Comparison of ENCODE assay signal across 9 mouse cellular contexts in genomic region chr6:85369181-85369860, GRCm38 (mm10). TPM values are rescaled to one million over a fixed set of nuclear protein-coding genes. Genes with fewer than 3 reads are reported as not detected.
DNase-seq lines count a peak whose midpoint lies in the region; ATAC-seq and TF ChIP-seq lines count a peak whose summit lies in the region.
"Had no signal": no experiment of that assay in that cellular context is flagged by ENCODE, and none has a peak within 500 bp of the region (broad histone marks: within the 10 kb centered on the region; RNA-seq: fewer than 3 reads in every experiment).

No protein-coding gene starts in this region.

- ATAC-seq in hematopoietic stem cell, adult 5-6 weeks (replicated peaks in 1 of 2; ENCODE audit: insufficient read depth in 1 of 2, low FRiP score in 2 of 2, low TSS enrichment in 1 of 2, low read depth in 1 of 2, poor library complexity in 2 of 2, severe bottlenecking in 2 of 2): peak; percentile 70 to 74
- no peak for ATAC-seq in inflammation-experienced regulatory T-cells, adult 6 months

- no peak for TF ChIP-seq CTCF in gastrocnemius, adult 2 months (IDR thresholded peaks at IDR 0.05)

- peak overlapping the region; percentile 52 for H3K4me3 ChIP-seq in gastrocnemius, adult 2 months
- H3K4me3 ChIP-seq: midbrain, embryonic 12.5 days had no signal

- intact Hi-C loops in gastrocnemius, adult 2 months (cut with DNase I): no loop called here

- peak; percentile 14 to 26 for DNase-seq in spleen, postnatal 36 days (ENCODE audit: low spot score in 2 of 2)
- DNase-seq in spleen, postnatal 14 days (ENCODE audit: low spot score in 2 of 2): no peak
- DNase-seq in gastrocnemius, adult 2 months: peak; percentile 86
- DNase-seq in lung, postnatal 25 days (ENCODE audit: low spot score): peak; percentile 64
- no peak for DNase-seq in retina, embryonic 14.5 days (ENCODE audit: low spot score)
- DNase-seq in left cerebral cortex, adult 11 months (ENCODE audit: low spot score): no peak

- H3K27ac ChIP-seq in gastrocnemius, adult 2 months: peak overlapping the region; percentile 92
- H3K27ac ChIP-seq: midbrain, embryonic 12.5 days had no signal

RNA-seq across cellular contexts. Expression of gene Rab11fip5, which starts 5.1 kb away (rescaled TPM):
- total RNA-seq in gastrocnemius, adult 2 months (2021): 10 to 100 TPM; 24.2 to 28.2 TPM
- 8.2 and 12.1 TPM in 2 replicates for total RNA-seq in hematopoietic stem cell, adult 5-6 weeks (2017)
- polyA plus RNA-seq in inflammation-experienced regulatory T-cells, adult 6 months (2017; shearing (Covaris generic)): under 1 TPM; 0.50 to 0.67 (median 0.66) TPM

RNA-seq across cellular contexts. Expression of gene Sfxn5, which starts 36.1 kb away (rescaled TPM):
- 1 to 10 TPM; 5.9 to 7.3 TPM for total RNA-seq in gastrocnemius, adult 2 months (2021)
- 1.7 and 3.5 TPM in 2 replicates for total RNA-seq in hematopoietic stem cell, adult 5-6 weeks (2017)
- 1 to 10 TPM; 1.4 to 3.3 (median 2.1) TPM for polyA plus RNA-seq in inflammation-experienced regulatory T-cells, adult 6 months (2017; shearing (Covaris generic))

RNA-seq across cellular contexts. Expression of gene Noto, which starts 54.4 kb away (rescaled TPM):
- total RNA-seq in gastrocnemius, adult 2 months (2021): not detected
- total RNA-seq in hematopoietic stem cell, adult 5-6 weeks (2017): not detected in 2 replicates
- polyA plus RNA-seq in inflammation-experienced regulatory T-cells, adult 6 months (2017; shearing (Covaris generic)): under 1 TPM in 1 of 3 experiments, not detected in 2; 0.38 TPM
- polyA plus RNA-seq: midbrain, embryonic 12.5 days had no signal

Comparison
In these comparisons a context has a peak if more than half of its experiments do, and no peak if none do; other contexts are left out.
1. DNase-seq: peak in spleen, postnatal 36 days (2 of 2), gastrocnemius, adult 2 months (single experiment) and lung, postnatal 25 days (single experiment); none in spleen, postnatal 14 days (0 of 2), retina, embryonic 14.5 days (single experiment) and left cerebral cortex, adult 11 months (single experiment).